Mouse (Mus musculus) heart, embryonic 15.5 days (tissue): ENCODE data around the gene Brpf1. TPM values are rescaled to one million over a fixed set of nuclear protein-coding genes. Genes with fewer than 3 reads are reported as not detected.

ENCODE experiments used
- ATAC-seq: fragments of 200-750 bp; cut with Nextera tagmentation; replicated peaks from 2 replicates; pipeline ENCODE4 v1.8.0; 2017; ENCODE audit warnings: low read depth, moderate TSS enrichment; ENCODE audit not compliant: insufficient number of reproducible peaks, insufficient read depth, low FRiP score
- H3K27ac ChIP-seq: fragments of 300-500 bp; sonication (generic); 2 replicates; pipeline ENCODE4 v1.5.1; 2015; ENCODE audit warnings: mild to moderate bottlenecking, inconsistent platforms
- H3K27me3 ChIP-seq: fragments of 300-500 bp; sonication (generic); 2 replicates; pipeline ENCODE4 v1.6.1; 2015; ENCODE audit warnings: inconsistent platforms
- H3K36me3 ChIP-seq: fragments of 300-500 bp; sonication (generic); 2 replicates; pipeline ENCODE4 v1.6.1; 2015; ENCODE audit warnings: mild to moderate bottlenecking, inconsistent platforms
- H3K4me1 ChIP-seq: fragments of 300-500 bp; sonication (generic); replicated peaks from 2 replicates; pipeline ENCODE4 v1.6.1; 2015; ENCODE audit warnings: inconsistent platforms
- H3K4me2 ChIP-seq: fragments of 300-500 bp; sonication (generic); 2 replicates; pipeline ENCODE4 v1.6.1; 2015; ENCODE audit warnings: inconsistent platforms, mild to moderate bottlenecking, moderate library complexity
- H3K4me3 ChIP-seq: fragments of 300-500 bp; sonication (generic); 2 replicates; pipeline ENCODE4 v1.5.1; 2015; ENCODE audit warnings: mild to moderate bottlenecking, inconsistent platforms
- H3K9ac ChIP-seq: fragments of 300-500 bp; sonication (generic); 2 replicates; pipeline ENCODE4 v1.6.1; 2015; ENCODE audit warnings: mild to moderate bottlenecking, inconsistent platforms
- H3K9me3 ChIP-seq: fragments of 300-500 bp; sonication (generic); replicated peaks from 2 replicates; pipeline ENCODE4 v1.6.1; 2016; ENCODE audit warnings: inconsistent platforms
- WGBS: fragments of 180-500 bp; shearing (Covaris S2); methylation state at CpG from one replicate; pipeline ENCODE4 v1.1.7; 2015; ENCODE audit warnings: mixed read lengths; 5-methylcytosine and 5-hydroxymethylcytosine counted together
- polyA plus RNA-seq: library from polyadenylated mRNA; unstranded; fragments of >200 nt; fragmentation: Nextera tagmentation; extraction: Ambion mirVana; gene quantifications from 2 replicates; pipeline ENCODE4 v1.2.1, GENCODE M21; 2015

Brpf1 gene
- polyA plus RNA-seq, 1 experiment from 2014 or later: 9.0 TPM

- no peak overlapping the region for H3K4me2 ChIP-seq
- 70% methylated on average over 4 of the region's 4 CpGs for WGBS
- ATAC-seq: no peak
- H3K36me3 ChIP-seq: peaks cover 3% of the 10 kb centered on the region; the same call in 1 of the 2 replicates
- no peak overlapping the region for H3K9ac ChIP-seq
- H3K4me1 ChIP-seq: no peaks in the 10 kb centered on the region
- H3K4me3 ChIP-seq: no peak overlapping the region
- no peaks in the 10 kb centered on the region for H3K27me3 ChIP-seq
- no peak overlapping the region for H3K27ac ChIP-seq
- H3K9me3 ChIP-seq: no peaks in the 10 kb centered on the region
Observed at GRCm38 (mm10) chr6:113361476-113361875, 54.5 kb downstream of the Brpf1 start.

GRCm38 (mm10) chr6:113362241-113362640, 55.3 kb downstream of the Brpf1 start:
- H3K4me3 ChIP-seq: no peak overlapping the region
- H3K4me1 ChIP-seq: no peaks in the 10 kb centered on the region
- WGBS: 82% methylated on average over 1 of the region's 1 CpGs
- peaks cover 7% of the 10 kb centered on the region; the same call in 1 of the 2 replicates for H3K36me3 ChIP-seq
- no peaks in the 10 kb centered on the region for H3K27me3 ChIP-seq
- H3K4me2 ChIP-seq: no peak overlapping the region
- H3K27ac ChIP-seq: no peak overlapping the region
- H3K9ac ChIP-seq: no peak overlapping the region
- no peaks in the 10 kb centered on the region for H3K9me3 ChIP-seq
- ATAC-seq: no peak

- Histone ChIP-seq H3K36me3 (peaks cover 25% of the 10 kb centered on the region), H3K4me2 (no peak overlapping the region), H3K9me3 (no peaks in the 10 kb centered on the region), H3K27me3 (no peaks in the 10 kb centered on the region), H3K4me3 (no peak overlapping the region), H3K27ac (no peak overlapping the region), H3K9ac (no peak overlapping the region), H3K4me1 (no peaks in the 10 kb centered on the region)
- WGBS: 64% methylated on average over 8 of the region's 8 CpGs
- no peak for ATAC-seq
Observed at GRCm38 (mm10) chr6:113364518-113365135, 57.7 kb downstream of the Brpf1 start.

- Histone ChIP-seq H3K27ac (no peak overlapping the region), H3K9ac (no peak overlapping the region), H3K9me3 (no peaks in the 10 kb centered on the region), H3K4me1 (no peaks in the 10 kb centered on the region), H3K27me3 (no peaks in the 10 kb centered on the region), H3K4me2 (no peak overlapping the region), H3K36me3 (peaks cover 44% of the 10 kb centered on the region), H3K4me3 (no peak overlapping the region)
- 88% methylated on average over 6 of the region's 6 CpGs for WGBS
- no peak for ATAC-seq
Observed at GRCm38 (mm10) chr6:113366639-113367038, 59.7 kb downstream of the Brpf1 start.

- Histone ChIP-seq H3K27me3 (no peaks in the 10 kb centered on the region), H3K9me3 (no peaks in the 10 kb centered on the region), H3K4me1 (no peaks in the 10 kb centered on the region), H3K27ac (no peak overlapping the region), H3K36me3 (peaks cover 53% of the 10 kb centered on the region), H3K4me3 (no peak overlapping the region), H3K4me2 (no peak overlapping the region), H3K9ac (no peak overlapping the region)
- WGBS: 94% methylated on average over 1 of the region's 1 CpGs
- no peak for ATAC-seq
Observed at GRCm38 (mm10) chr6:113367574-113367973, 60.6 kb downstream of the Brpf1 start.

GRCm38 (mm10) chr6:113368124-113368523, 61.2 kb downstream of the Brpf1 start:
- no peak overlapping the region for H3K4me3 ChIP-seq
- no peak for ATAC-seq
- no peak overlapping the region for H3K27ac ChIP-seq
- no peaks in the 10 kb centered on the region for H3K9me3 ChIP-seq
- WGBS: 89% methylated on average over 7 of the region's 7 CpGs
- no peaks in the 10 kb centered on the region for H3K4me1 ChIP-seq
- no peak overlapping the region for H3K4me2 ChIP-seq
- H3K36me3 ChIP-seq: peaks cover 57% of the 10 kb centered on the region
- H3K27me3 ChIP-seq: no peaks in the 10 kb centered on the region
- no peak overlapping the region for H3K9ac ChIP-seq

GRCm38 (mm10) chr6:113368577-113368976, 61.6 kb downstream of the Brpf1 start:
- ATAC-seq: no peak

GRCm38 (mm10) chr6:113370194-113370929, 63.4 kb downstream of the Brpf1 start:
- peaks cover 67% of the 10 kb centered on the region for H3K36me3 ChIP-seq

More at GRCm38 (mm10) chr6:113368577-113368976, 61.6 kb downstream of the Brpf1 start:
- H3K27ac ChIP-seq: no peak overlapping the region
- H3K9ac ChIP-seq: no peak overlapping the region
- H3K4me2 ChIP-seq: no peak overlapping the region
- H3K36me3 ChIP-seq: peaks cover 61% of the 10 kb centered on the region
- no peaks in the 10 kb centered on the region for H3K9me3 ChIP-seq
- H3K4me1 ChIP-seq: no peaks in the 10 kb centered on the region
- no peak overlapping the region for H3K4me3 ChIP-seq
- H3K27me3 ChIP-seq: no peaks in the 10 kb centered on the region
- WGBS: 83% methylated on average over 5 of the region's 5 CpGs

GRCm38 (mm10) chr6:113373491-113373890, 66.6 kb downstream of the Brpf1 start:
- no peak for ATAC-seq
- H3K36me3 ChIP-seq: peaks cover 52% of the 10 kb centered on the region

More at GRCm38 (mm10) chr6:113370194-113370929, 63.4 kb downstream of the Brpf1 start:
- H3K9ac ChIP-seq: no peak overlapping the region
- H3K4me2 ChIP-seq: no peak overlapping the region
- 83% methylated on average over 20 of the region's 20 CpGs for WGBS
- no peak overlapping the region for H3K4me3 ChIP-seq
- no peaks in the 10 kb centered on the region for H3K4me1 ChIP-seq
- no peaks in the 10 kb centered on the region for H3K27me3 ChIP-seq
- ATAC-seq: no peak
- H3K27ac ChIP-seq: no peak overlapping the region
- no peaks in the 10 kb centered on the region for H3K9me3 ChIP-seq

More at GRCm38 (mm10) chr6:113373491-113373890, 66.6 kb downstream of the Brpf1 start:
- Histone ChIP-seq H3K4me2 (no peak overlapping the region), H3K27me3 (no peaks in the 10 kb centered on the region), H3K4me1 (peaks cover 8% of the 10 kb centered on the region), H3K27ac (no peak overlapping the region), H3K4me3 (no peak overlapping the region), H3K9ac (no peak overlapping the region), H3K9me3 (no peaks in the 10 kb centered on the region)
- 92% methylated on average over 4 of the region's 4 CpGs for WGBS

Other genes with a start within 250 kb of the Brpf1 start
- gene Setd5, start 229.8 kb upstream of the Brpf1 start, polyA plus RNA-seq: 42.6 and 53.4 TPM in 2 replicates
- gene Lhfpl4, start 111.8 kb upstream of the Brpf1 start, polyA plus RNA-seq: 0.35 and 0.81 TPM in 2 replicates
- 20.8 and 26.7 TPM in 2 replicates for gene Mtmr14, start 69.3 kb upstream of the Brpf1 start, polyA plus RNA-seq
- 0.25 TPM in 1 of 2 replicates, not detected in the other for gene Cpne9, start 24.8 kb upstream of the Brpf1 start, polyA plus RNA-seq
- 6.1 and 9.6 TPM in 2 replicates for gene Ogg1, start 19.8 kb downstream of the Brpf1 start, polyA plus RNA-seq
- 110 and 122 TPM in 2 replicates for gene Camk1, start 36.8 kb downstream of the Brpf1 start, polyA plus RNA-seq
- gene Tada3, start 70.7 kb downstream of the Brpf1 start, polyA plus RNA-seq: 36.1 and 43.9 TPM in 2 replicates
- gene Arpc4, start 71.0 kb downstream of the Brpf1 start, polyA plus RNA-seq: 232 and 253 TPM in 2 replicates
- gene Ttll3, start 82.1 kb downstream of the Brpf1 start, polyA plus RNA-seq: 1.4 and 2.0 TPM in 2 replicates
- 9.5 and 16.1 TPM in 2 replicates for gene Rpusd3, start 112.2 kb downstream of the Brpf1 start, polyA plus RNA-seq
- not detected in 2 replicates for gene Cidec, start 128.6 kb downstream of the Brpf1 start, polyA plus RNA-seq
- gene Jagn1, start 135.4 kb downstream of the Brpf1 start, polyA plus RNA-seq: 57.4 and 64.0 TPM in 2 replicates
- gene Il17re, start 151.3 kb downstream of the Brpf1 start, polyA plus RNA-seq: 1.4 and 3.5 TPM in 2 replicates
- 11.5 and 15.6 TPM in 2 replicates for gene Il17rc, start 164.3 kb downstream of the Brpf1 start, polyA plus RNA-seq
- gene Creld1, start 176.2 kb downstream of the Brpf1 start, polyA plus RNA-seq: 38.3 and 44.3 TPM in 2 replicates
- 0.18 and 0.33 TPM in 2 replicates for gene Prrt3, start 194.8 kb downstream of the Brpf1 start, polyA plus RNA-seq
- gene Emc3, start 224.5 kb downstream of the Brpf1 start, polyA plus RNA-seq: 84.7 and 90.0 TPM in 2 replicates
- gene Fancd2, start 224.5 kb downstream of the Brpf1 start, polyA plus RNA-seq: 7.8 and 7.9 TPM in 2 replicates